Mouse (Mus musculus) kidney, adult 18-20 months (tissue): ENCODE results near the gene Lipt2.
A peak's percentile ranks its signal among the peaks of the same experiment; 100 is the strongest.

Experiments
- DNase-seq: peaks from one replicate; pipeline ENCODE4 v3.0.0; 2021

The Lipt2 gene

DNA sequence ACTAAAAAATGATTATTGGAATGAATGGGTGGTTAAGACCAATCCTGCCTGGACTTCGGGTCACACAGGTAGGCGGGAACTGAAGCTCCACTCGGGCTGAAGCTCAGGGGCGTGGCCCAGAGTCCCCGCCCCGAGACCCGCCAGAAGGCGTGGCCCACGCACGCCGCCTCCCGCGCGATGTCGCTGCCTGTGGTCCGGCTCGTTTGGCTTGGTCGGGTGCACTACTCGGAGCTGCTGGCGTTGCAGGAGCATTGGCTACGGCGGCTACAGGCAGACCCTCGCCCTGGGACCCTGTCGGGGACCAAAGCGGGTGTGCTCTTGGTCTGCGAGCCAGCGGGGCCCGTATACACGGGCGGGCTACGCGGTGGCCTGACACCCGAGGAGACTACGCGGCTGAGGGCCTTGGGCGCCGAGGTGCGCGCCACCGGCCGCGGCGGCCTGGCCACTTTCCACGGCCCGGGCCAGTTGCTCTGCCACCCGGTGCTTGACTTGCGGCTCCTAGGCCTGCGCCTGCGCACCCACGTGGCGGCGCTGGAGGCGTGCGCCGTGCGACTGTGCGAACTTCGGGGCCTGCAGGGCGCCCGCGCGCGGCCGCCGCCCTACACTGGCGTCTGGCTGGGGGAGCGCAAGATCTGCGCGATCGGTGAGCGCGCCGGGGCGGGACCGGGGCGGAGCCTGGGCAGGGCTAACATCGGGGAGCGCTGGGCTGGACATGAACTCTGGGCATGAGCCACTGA lies at the start of gene Lipt2:
Lipt2 (plus strand) TSS at position 173 of the 737 bp plus-strand sequence.
- DNase-seq, result peak; percentile 95

DNA sequence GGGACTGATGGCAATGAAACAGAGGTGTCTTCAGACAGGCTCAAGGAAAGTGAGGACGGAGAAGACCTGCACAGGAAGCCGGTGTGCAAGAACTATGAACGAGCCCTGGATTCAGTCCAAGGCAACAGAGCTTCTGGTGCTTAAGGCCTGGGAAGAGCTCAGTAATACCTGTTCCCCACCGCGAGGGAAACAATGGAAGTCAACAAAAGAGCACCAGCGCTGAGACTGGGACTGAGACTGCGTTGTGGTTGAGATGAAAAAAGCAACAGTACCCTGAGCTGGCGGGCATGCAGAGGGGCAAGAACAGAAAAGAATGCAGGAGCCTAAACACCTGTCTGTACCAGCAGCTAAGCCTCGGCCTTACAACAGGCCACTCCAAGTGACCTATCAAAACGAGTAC lies 47.6 kb upstream of the Lipt2 start:
- no peak for DNase-seq

DNA sequence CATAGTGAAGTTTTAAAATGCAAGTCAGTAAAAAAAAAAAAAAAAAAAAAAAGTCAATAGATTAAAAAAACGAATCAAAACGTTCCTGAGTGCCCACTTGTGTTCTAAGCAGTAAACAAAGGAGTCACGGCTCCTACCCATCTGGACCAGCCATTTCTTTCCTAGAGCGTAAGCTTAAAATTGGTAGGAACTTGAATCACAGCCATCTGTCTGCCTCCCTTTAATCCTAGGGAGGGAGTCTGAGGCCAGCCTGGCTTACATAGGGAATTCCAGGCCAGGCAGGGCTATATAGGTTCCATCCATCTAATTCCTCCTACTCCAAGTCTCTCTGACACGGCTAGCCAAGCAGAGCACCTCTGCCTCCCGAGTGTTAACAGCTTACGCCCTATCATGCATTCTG lies 45.3 kb upstream of the Lipt2 start:
- no peak for DNase-seq

DNA sequence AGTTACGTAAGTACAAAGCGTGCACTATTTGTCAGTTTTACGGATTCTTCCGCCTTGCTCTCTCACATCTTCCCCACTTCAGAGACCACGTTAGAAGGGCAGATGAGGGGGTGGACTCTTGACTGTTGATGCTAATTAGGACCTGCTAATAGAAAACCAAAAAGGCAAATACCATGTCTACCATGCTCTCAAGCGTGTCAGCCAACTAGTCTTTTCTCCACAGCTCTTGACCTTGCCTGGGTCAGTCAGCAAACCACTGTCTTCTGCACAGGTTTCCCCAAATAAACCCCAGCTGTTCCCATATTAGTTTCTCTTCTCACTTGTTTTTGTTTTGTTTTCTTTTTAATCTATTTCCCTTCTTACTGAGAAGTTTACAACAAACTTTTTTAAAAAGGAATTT lies 44.8 kb upstream of the Lipt2 start:
- no peak for DNase-seq

DNA sequence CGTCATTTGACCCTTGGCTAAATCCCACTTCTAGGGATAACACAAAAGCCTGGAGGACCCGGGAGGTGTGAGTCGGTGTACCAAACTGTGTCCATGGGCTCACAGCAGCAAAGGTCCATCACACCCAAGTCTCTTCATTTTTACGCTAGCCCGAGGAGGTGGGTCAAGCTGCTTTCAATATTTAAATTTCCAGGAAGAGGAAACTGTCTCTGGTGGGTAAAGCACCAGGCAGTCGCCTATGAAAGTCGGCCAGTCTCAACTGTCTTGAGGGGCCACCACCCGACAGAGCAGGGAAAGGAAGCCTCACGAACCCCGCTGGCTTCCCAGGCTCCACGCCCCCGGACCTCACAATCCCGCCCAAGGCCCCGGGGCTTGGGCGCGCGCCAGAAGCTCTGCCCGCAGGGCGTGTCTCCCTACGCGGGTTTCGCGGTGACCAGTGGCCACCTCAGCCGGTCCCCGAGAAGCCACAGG lies 38.3 kb upstream of the Lipt2 start:
- DNase-seq, result no peak

DNA sequence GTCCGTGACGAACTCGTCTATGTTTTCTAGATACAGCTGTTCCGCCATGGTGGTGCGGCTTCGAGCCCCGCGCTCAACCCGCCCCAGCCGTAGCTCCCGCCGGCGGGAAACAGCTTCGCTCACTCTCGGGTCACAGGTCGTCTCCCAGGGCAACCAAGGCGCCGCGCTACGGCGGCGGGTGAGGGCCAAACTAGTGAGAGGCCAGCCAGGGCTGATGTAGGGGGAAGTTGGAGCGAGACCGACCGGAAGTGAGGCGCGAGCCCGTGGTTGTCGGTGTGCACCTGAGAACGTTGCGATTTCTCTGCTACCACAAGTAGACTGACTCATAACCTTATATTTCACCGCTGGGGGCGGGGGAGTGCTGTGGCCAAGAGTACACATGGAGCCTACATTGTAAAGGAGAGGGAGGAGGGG lies 37.7 kb upstream of the Lipt2 start, which contains the start of gene Pold3:
Pold3 (minus strand) TSS at position 190 of the 414 bp plus-strand sequence.
- peak; percentile 100 for DNase-seq

DNA sequence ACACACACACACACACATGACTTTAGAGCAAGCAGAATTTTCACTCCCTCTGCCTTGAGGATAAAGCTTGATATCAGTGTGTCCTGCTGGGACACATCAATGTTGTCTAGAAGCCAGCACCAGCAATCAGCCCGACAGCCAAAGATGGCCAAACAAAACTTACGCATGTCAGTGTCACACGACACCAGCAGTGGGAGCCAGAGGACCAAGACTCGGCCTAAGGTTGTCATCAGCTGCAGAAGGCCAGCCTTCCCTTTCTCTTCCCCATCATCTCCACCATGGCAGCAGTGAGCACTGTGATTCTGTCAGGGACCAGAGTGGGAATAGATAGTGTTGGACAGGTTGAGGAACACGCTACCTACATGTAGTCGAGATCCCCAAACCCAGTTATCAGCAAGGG lies 35.6 kb upstream of the Lipt2 start:
- DNase-seq, result peak; percentile 40

DNA sequence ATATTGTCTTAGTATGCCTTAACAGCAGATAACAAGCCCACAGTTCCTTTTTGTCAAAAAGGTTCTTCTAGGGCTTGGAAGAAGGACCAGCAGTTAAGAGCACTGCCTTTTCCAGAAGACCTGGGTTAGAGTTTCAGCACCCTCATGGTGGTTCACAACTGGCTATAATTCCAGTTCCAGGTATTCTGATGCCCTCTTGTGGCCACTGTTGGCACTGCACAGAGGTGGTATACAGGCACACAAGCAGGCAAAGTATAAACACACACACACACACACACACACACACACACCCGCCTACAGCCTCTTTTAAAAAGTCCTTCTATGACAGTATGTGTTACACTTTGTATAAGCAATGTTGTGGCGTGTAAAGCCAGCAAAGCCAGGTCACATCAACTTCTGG lies 34.9 kb upstream of the Lipt2 start:
- peak; percentile 49 for DNase-seq

DNA sequence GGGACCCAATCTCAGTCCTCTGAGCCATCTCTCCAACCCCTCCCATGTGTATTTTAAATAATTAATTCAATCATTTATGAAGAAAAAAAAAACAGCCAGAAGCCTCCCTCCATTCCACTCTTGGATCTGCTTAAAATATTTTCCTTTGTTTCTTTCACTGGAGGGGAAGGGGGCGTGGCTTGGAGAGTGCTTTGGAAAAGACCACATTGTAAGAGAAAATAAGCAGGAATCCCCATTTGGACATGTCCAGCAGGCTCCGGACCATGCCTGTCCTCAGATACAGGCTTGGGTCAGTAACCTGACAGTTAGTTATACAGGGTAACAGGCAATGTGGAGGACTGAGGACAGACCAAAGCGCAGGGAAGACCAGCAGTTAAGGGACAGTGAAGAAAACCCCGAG lies 33.9 kb upstream of the Lipt2 start:
- DNase-seq, result no peak

DNA sequence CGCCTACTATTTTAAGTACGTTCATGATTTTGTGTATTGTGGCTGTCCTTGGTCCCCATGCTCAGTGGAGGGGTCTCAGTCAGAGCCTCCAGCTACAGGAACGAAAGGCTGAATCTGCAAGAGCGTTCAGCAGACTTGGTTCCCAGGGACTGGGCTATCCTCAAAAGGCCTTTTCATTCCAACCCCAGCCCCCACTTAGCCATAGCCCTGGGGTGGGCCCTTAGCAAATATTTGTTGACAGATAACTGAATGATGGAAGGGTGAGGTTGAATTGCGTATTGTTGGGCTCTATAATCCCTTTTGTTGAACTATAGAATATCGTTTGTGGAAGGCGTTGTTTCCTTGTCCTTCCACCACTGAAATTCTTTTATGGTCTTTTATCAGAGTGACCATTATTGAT lies 32.6 kb upstream of the Lipt2 start:
- DNase-seq, result no peak

DNA sequence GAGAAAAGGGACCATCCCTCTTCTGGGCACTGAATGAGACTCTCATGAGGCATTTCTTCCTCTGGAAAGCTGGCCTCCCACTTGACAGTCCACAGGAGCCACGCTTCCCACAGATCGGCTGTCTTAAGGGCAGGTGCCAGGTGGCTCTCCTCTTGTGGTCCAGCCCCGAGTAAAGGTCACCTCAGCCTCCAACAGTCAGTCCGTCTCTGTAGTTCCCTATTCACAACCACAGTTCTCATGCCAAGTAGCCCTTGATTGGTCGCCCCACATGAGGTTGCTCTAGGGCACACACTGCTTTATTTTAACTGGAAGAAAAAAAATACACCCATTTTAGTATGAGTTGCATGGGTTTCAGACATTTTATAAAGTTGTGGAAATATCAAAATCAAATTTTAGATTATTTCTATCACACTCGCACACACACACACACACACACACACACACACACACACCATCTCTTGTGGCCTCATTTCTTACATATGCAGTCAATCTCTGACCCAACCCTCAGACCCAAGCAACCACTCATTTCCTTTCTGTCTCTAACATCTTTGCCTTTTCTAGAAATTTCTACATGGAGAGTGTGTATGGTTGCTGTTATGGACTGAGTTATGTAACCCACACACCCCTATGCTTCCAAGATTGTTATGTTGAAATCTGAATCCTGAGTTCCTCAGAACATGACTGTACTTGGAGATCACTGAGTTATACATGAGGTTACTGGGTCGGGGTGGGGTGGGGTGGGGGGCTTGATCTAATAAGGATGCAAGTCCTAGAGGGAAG lies 30.6 kb upstream of the Lipt2 start:
- no peak for DNase-seq

DNA sequence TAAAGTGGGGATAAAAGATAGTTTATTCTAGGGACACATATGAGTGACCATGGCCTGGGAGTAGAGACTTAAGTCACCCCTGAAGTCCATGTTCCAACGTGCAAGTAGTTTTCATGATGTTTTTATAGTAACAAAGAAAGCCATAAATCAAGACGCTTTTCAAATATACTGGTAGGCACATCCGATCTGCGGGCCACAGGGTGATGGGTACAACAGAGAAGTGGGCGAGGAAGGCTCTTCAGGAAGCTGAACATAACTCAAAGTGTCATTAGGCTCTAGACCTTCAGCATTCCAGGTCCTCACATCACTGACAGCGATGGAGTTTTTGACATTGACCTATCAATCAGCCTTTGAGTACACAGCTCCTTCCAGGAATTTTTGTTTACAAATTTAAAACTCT lies 28.5 kb upstream of the Lipt2 start:
- DNase-seq, result no peak

DNA sequence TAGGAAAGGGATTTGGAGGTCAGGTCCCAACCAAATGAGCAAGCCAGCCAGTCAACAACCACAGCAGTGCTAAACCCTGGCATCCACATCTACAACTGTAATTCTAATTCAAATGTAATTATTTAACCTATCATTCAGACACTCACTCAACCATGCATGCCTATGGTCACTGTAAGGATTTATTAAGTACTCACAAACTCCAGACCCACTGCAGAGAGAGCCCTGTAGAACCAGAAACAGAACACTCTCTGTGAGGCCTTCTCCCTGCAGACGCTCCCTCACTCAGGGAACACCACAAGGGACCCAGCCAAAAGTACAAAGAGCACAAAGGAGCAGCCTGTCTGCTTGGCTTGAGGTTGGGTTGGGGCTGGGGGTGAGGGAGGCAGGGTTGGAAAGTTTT lies 26.7 kb upstream of the Lipt2 start:
- no peak for DNase-seq

DNA sequence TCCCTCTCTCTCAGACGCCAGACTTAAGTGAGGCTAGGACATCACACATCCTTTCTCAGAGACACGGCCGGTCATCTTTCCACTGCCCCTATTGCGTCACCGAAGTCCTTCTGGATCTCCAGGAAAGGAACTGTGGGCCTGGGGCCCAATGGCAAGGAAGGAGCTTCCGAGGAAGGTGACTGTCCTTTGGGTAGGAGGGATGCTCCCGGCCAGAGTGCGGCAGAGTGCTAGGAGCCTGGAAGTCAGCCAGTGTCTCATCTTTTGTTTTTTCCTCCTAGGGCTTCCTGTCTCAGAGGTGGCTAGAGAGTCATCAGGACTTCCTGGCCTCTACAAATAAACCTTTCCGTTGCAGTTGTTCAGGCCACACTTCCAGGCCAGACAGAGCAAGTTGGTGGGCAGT lies 22.0 kb upstream of the Lipt2 start:
- DNase-seq, result peak; percentile 27

DNA sequence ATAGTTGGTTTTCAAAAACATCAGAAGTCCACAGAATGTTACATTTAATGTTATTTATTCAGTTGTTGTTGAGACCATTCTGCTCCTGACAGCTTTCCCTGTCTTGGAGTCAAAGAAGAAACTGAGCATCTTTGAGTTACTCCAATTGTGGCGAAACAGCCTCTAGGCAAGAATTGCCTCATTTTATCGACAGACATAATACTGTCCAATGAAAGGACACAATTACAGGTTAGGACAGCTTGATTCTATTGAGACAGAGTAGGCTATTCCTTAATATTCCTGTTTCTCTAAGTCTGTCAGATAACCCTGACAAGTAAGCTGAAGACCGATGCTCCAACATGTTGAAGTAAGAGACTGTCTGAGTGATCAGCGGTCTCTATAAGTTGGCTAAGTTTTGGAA lies 21.0 kb upstream of the Lipt2 start:
- no peak for DNase-seq

DNA sequence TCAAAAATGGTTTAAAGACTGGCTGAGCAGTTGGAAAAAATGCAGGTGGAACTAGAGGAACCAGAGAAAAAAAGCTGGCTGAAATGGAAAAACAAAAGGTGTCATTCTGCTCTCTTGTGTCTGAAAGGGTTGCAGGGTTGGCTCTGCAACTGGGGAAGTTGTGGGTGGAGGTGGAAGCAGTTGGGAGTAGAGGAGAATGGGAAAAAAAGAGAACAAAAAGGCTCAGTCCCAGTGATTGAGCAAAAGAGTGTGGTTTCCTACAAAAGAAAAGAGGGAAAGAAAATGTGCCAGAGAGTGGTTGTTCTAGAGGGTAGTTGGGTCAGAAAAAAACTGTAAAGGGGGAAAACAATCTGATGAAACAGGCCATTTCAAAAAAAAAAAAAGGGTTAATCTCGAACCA lies 18.5 kb upstream of the Lipt2 start:
- no peak for DNase-seq

DNA sequence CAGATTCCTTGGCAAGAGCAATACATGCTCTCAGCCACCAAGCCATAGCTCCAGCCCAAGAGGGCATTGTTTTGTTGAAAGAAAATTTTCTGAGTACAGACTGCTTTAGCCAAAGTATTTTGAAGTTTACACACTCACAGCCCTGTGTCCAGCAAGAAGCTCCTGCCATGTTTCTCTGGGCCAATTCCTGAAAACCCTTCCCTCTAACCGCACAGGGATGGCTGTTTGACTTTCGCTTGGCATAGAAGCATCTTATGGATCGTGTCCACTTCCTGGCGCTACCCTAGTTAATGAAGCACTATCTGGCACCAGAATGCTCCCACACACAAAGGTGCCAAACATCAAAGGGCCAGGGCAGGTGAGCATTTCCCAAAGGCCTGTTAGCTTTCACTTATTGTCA lies 10.5 kb upstream of the Lipt2 start:
- peak; percentile 11 for DNase-seq

DNA sequence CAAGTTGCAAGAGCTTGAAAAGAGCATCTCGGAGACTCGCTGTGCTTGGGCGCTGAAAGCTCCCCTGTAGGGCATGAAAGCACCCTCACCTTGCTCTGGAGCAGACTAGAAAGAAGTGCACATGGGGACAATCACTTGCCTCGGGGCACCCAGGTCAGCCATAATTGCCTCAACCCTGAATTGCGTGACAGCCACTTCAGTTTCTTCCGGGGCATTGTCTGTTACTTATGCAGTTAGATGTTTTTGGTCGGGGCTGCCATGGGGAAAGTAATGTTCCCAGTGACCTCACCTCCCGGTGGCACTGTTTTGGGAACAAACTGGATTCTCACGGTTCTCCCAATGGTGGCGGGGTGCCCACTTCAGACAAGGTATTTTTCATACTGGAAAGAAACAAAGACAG lies 9.0 kb upstream of the Lipt2 start:
- no peak for DNase-seq

DNA sequence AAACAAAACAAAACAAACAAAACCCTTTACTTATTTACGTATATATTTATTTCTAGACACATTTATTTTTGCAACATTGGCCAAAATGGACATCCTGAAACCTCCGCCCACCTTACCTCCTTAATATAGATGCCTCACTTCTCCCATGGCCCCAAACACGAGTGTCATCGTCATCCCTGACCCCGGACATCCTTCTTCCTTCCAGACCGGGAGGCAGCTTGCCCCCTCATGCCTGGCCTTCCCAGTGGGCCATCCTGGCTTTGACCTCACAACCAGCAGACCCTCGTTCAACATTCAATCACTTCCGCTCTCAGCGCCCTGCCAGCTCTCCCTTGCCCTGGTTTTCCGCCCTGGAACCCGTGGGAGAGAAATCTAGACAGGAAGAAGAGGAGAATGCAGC lies 8.5 kb upstream of the Lipt2 start:
- no peak for DNase-seq

DNA sequence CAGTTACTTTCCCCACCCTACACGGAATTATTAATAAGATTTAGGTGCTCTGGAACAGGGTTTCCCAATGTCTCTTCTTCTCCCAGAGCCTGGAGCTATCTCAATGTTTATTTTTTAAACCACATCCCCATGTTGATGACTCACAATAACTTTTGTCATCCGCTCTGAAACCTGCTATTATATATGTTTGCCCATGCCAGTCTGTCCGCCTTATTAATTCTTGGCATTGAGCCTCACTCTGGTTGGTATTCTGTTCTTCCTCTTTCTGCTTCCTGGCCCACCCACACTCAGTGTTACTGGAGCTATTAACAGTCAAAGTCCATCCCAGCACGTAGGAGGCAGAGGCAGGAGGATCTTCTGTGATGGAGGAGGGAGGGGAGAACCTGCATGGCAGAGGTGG lies 1.4 kb upstream of the Lipt2 start:
- DNase-seq, result no peak

DNA sequence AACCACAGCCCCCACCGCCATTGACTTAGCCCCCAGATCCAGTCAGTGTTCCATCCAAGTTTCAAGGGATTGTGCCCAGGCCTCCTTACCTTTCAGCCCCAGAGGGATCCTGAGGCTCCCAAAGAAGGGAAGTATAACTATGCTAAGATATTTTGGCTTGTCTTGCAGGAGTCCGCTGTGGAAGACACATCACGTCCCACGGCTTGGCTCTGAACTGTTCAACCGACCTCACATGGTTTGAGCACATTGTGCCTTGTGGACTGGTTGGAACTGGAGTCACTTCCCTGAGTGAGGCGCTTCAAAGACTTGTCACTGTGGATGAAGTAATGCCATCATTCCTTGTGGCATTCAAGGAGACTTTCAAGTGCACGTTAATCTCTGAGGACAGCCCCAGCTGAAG lies 929 bp downstream of the Lipt2 start:
- DNase-seq, result no peak

DNA sequence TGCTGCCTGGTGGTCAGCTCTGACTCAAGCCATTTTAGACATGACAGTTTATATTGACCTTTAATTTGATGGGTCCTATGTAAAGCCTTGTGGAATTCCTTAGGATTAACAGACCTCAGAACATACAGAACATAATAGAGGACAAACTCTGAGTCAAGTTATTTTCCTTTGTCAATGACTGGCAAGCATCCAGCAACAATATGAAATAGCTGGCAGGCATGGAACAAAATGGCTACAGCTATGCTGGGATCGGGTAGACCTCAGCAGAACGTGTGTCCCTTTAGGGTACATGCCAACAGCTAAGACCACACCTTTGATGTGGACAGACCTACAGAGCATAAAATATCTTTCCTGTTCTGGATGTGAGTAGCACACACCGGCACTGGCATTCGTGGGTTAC lies 4.4 kb downstream of the Lipt2 start:
- no peak for DNase-seq

DNA sequence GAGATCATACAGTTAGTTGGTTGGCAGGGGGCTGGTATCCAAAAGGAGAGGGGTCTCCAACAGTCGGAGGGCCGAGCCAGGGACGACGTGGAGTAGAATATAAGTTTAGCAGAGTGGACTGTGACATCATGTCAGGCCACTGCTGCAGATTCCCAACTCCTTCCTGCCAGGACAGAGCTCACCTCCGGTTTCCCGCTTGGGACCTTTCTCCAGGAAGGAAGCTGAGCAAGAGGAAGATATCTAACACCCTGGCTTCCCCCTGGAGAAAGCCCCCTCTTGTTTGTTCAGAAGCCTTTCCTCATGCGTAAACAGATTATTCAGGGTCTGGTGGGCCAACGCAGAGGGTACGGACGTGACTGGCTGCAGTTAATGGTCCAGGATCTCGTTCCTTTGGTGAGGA lies 9.6 kb downstream of the Lipt2 start:
- DNase-seq, result no peak

DNA sequence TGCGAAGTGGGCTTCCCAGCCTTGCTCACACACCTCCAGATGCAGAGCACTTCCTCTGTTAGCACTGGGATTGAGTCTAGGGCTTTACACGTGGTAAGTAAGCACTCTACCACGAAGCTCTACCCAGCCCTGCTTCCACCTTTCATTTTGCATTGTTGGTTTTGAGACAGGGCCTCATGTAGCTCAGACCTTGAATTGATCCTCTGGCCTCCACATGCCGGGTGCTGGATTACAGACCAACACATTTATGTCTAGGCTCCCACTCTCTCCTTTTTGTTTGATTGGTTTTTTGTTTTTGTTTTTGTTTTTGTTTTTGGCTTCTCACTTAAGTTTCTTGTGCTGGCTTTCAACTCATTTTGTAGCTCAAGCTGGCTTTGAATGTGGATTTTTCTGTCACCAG lies 11.7 kb downstream of the Lipt2 start:
- no peak for DNase-seq

DNA sequence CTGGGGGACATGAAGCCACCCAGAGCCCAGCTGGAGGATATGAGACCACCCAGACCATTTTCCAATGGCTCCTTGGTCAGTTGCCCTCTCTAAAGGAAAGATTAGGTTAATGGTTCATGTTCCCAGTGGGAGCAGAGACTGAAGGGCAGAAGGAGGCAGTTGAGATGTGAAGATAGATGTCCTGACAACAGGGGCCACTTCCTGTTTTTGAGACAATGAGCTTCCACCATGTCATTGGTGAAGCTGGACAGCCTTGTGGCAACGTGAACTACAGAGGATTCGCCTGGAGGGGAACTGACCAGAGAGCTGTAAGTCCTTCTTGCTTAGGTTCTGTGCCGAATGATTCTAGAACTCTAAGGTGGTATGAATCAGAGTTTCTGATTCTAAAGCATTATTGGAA lies 17.2 kb downstream of the Lipt2 start, which contains the start of gene Kcne3:
Kcne3 (plus strand) TSS at position 234 of the 400 bp plus-strand sequence.
- DNase-seq, result no peak
